Mouse (Mus musculus): ENCODE results near the gene Sptlc2.

Sptlc2 gene

DNA sequence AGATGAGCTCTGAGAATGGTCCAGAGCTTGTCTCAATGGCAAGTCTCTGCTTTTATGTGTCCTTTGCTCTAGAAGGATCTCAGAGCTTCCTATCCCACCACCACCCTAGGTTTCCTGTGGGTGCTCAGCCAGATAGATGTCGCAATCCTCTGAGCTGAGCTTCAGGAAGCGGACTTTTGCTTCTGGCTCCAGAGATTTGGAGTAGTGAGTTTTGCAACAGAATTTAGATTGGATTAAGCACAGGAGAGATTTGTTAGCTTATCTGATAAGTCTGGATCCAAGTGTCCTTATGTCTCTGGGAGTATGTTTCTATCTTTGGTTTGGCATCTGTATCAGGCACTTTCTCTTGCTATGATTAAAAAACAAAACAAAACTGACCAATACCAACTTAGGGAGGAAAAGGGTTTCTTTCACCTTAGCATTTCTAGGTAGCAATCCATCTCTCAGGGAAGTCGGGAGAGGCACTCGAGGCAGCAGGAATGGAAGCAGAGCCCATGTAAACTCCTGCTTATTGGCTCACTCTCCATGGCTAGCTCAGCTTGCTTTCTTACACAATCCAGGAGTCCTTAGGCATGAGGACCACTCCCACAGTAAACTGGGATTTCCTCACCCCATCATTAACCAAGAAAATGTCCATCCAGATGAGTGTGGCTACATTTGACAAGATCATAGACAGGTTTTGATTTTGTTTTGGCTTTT lies 5.4 kb upstream of the Sptlc2 start:
- no peak for DNase-seq

DNA sequence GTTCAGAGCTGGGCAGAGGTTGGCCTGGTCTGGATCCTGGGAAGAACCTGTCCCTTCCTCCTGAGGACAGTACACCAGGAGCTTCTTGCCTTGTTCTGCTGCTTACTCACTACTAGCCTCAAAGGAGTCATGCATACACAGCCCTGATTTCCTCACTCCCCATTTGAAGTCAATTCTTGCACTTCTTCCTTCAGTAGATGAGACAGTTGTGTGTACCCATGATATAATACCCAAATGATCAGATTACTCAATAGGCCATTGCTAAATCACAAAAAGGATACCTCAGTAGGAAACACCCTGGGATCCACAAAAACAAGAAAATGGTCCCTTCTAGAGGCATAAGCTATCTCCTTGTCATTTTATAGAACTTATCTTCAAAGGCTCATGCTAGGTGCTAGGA lies 3.2 kb upstream of the Sptlc2 start:
- no peak for DNase-seq

DNA sequence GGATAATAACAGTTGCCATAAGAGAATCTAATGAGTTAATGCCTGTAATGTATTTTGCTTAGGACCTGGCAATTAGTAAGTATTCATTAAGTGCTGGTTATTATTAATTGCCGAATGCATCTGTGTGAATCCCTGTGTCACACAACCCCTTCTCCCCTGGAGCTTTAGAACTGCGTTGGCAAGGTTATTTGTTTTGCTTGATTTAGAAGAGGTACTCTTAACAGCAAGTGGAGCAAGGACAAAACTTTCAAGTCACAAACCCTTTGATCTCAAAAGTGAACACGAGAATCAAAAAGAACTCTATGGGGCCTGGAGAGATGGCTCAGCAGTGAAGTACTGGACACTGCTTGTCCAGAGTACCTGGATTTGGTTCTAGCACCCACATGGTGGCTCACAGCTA lies 1.1 kb upstream of the Sptlc2 start:
- no peak for DNase-seq

DNA sequence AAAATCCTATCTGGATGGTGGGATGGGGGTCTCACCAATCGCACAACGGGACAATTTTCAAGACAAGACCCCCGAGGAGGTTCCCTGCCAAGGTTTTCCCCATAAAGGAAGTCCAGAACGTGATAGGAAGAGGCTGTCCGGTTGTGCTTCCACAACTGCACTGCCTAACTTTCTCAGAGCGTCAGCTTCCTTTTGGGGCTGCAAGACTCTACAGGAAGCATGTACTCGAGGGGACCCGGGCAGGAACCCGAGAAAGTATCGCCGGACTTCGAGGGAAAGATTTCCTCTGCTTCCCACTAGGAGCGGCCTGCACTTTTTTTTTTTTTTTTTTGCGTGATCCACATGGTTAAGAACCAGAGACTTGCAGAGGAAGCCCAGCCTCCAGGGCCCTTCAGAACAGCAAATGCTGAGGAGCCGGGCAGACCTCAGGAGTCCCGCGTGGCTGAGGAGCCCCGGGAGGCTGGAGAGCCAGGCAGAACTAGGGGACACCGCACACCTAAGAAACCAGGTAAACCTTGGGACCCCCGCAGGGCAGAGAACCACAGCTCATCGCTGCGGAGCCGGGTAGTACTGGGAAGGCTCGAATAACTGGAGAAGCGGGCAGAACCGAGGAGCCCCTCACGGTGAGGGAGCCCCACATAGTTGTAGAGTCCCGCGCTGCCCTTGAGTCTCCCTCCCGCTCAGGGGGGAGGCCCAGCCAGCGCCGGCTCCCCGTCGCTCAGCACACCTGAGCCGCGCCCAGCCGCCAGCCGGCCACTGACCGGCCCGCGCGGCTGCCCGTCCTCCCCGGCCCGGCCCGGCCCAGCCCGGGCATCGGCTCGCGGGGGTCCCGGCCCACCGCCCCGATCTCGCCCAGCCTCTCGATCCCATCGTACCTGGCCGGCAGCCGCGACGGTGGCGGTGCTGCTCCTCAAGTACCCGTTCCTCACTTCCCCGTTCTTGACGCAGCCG lies 709 bp downstream of the Sptlc2 start:
- peak; percentile 35 to 50 for DNase-seq

DNA sequence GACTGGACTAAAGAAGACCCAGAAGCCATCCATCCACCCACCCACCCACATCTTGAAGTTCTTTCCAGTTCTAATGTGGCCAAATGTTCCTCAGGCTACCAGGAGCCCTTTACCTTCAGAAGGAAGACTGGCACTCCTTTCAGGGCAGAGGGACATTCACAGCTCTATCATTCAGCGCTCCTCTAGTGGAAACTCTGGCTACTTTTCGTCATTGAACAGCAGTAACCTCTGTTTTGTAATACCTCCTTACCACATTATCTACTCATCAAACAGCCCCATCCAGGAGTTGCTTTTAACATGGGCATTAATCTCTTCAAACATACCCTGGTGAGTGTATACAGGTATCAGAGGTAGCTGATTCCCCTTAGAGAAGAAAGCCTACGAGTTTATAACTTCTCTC lies 3.1 kb downstream of the Sptlc2 start:
- DNase-seq, result no peak

DNA sequence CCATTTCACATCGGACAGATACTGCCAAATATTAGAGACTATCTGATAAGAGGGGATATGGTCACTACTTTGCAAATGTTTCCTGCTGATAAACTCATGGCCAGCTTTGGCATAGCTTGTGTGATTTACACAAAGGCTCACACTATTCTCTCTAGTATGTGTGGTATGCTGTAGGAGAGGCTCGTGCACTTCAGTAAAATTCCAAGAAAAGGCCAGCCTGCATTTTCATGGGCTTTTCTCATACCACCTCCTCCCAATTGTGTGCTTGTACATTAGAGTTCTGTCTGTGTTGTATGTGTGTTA lies 6.8 kb downstream of the Sptlc2 start:
- no peak for DNase-seq

DNA sequence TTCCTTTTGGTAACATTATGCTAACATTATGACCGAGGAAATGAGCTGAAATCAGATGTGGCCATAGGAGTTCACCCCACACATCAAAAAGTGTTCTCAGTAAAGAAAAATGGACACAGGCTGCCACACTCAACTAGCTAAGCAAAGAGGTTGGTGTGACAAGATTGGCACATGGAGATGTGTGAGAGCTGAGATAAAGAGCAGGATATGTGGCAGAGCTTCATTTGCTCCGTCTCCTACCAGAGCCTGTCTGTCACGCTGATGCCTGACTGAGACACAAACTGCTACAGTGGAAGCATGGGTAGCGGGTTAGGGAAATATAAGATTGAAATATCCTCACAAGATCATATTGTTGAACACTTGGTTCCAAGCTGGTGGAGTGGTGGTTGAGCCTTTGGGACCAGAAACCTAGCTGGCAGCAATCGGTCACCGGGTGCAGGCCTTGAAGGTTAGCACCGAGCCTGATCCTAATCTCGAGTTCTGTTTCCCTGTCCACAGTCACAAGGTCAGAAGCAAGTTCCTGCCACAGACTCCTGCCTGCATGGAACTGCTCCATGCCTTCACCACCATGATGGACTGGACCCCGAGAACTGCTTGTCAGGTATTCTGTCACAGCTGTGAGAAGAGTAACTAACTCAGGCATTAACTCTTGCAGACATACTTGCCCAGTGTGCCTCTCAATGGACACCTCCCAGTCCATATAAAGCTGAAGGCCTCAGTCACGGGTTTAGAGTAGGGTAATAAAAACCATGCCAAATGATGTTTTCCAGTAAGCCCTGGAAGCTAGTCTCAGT lies 7.4 kb downstream of the Sptlc2 start:
- no peak for DNase-seq

DNA sequence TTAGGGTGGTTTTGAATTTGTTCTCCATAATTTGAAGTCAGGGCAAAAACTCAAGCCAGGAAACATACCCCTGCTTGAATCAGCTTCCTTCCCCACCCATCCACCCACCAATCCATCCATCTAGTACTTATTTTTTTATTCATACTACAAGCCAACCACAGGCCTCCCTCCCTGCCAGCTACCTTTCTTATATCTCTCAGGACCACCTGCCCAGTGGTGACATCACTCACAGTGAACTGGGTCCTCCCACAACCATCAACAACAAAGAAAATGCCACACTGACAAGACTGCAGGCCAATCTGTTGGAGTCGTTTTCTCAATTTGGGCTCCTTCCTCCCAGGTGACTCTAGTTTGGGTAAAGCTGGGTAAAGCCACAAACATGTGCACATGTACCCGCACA lies 8.7 kb downstream of the Sptlc2 start:
- no peak for DNase-seq

DNA sequence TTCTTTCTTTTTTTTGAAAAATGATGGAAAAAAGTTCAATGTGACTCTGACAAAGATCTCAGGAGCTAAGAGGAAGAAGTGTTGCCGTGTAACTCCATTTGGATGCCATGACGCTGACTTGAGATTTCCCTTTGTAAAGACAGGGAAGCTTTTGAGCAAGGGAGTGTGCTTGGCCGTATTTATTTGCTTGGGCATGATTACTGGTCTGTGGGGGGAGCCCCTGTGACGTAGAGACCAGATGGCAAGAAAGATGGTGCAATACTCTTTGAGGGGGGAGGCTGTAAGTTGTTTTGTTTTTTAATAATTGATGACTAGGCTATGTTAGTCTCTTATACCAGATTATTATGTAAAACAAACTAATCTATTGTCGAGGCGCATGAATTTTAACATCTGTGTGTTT lies 14.0 kb downstream of the Sptlc2 start:
- DNase-seq, result no peak

DNA sequence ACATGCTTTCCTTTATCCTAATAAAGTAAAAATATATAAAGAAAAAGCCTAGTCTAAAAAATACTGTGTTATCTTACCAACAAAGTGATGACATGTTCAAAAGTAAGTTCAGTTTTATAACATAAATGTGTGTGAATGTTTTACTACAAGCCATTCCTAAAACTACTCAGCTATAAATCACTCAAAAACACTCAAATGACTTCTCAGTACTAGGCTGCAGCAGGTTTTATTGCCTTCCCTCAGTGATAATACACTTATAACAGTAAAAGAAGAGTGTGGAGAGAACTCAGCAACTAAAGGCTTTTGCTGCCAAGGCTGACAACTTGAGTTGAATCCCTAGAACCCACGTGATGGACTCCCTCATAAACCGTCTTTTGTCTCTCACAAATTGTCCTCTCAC lies 18.8 kb downstream of the Sptlc2 start:
- DNase-seq, result no peak

DNA sequence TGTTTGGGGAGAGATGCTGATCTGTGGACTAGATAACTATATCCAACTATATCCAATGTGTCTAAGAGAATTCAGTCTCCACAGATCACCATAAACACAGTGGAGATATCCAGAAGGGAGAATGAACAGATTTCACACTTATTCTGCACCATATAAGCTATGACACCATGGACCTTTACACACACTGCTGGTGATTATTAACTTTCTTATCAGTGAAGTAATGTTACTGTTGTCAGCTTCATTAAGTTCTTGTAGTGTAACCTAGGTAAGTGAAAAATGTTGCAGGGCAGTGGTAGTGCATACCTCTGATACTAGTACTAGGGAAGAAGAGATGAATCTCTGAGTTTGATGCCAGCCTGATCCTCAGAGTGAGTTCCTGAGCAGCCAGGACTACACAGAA lies 20.1 kb downstream of the Sptlc2 start:
- no peak for DNase-seq

DNA sequence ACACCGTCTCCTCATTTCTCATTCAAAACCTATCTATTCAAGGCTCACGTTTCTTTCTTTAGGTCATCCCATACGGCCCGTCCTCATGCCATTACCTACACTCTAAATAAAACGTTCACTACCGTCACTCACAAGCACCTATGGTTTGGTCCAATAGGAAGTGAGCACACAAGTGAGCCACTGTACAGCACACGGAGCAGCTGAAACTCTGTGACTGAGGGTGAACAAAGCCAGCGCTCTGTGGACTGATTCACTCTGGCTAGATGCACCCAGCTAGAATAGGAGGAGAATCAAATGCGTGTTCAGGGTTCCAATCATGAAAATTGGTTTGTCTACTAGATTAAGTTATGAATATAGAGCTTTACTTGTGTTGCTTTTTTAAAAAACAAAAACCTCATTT lies 22.5 kb downstream of the Sptlc2 start:
- DNase-seq, result no peak

DNA sequence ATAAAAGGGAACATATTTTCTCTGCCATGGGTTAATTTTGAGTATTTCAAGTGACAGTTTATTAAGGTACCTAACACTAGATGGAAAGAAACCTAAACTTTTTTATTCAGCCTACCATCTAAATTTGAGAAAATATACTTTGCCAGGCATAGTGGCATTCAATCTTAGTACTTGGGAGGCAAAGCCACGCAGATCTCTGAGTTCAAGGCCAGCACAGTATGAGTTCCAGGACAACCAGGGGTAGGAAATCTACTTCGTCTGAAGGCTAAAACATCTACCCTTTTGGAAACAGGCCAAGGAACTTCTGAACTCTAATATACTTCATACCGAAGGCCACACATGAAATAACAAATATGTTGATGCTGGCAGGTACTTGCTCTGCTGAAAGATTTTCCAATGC lies 26.0 kb downstream of the Sptlc2 start:
- DNase-seq, result no peak

DNA sequence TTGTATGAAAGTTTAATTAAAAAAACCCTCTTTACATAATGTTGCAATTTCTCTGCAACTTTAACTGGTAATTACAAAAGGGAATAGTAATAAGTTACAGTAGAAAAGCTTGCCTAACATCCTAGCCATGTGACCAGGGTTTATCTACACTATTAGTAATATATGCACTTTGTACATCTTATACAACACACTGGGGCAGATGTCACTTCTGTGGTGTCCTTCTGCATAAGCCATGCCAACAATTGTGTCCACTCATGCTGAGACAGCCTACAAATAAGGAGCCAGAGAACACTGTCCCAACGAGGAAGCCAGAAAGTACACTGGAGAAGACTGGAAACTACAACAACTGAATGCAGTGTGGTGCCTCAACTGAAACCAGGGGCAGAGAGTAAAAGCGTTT lies 40.1 kb downstream of the Sptlc2 start:
- DNase-seq, result no peak

DNA sequence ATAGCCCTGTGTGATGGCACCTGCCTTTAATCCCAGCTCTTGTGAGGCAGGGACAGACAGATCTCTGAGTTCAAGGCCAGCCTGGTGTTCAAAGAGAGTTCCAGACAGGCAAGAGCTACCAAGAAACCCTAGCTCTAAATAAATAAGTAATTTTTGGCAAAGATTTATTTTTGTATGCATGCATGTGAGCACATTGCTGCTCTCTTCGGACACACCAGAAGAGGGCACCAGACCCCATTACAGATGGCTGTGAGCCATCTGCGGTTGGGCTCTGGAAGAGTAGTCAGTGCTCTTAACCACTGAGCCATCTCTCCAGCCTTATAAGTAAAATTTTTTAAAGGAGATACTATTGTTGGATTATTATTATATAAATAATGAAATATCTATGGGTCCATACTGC lies 40.6 kb downstream of the Sptlc2 start:
- no peak for DNase-seq

DNA sequence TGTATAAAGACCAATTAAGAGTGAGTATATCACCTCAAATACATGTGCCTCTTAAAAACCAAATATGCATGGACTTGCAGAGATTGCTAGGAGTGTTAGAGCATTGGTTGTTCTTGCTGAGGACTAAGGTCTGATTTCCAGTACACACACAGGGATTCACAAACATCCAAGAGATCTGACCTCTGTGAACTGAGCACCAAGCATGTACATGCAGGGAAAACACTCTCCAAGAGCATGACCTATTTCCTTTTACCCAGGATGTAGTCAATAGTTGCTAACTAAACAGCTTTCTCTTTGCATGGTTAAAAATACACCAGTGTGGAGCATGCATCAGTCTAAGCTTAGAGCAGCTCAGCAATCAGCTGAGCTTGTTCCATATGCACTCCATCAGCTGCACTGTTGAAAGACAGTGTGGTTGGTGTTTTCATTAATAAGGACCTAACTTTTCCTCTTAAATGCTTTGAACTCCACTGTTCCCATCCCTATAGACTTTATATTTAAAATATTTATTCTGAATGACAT lies 45.0 kb downstream of the Sptlc2 start:
- no peak for DNase-seq

DNA sequence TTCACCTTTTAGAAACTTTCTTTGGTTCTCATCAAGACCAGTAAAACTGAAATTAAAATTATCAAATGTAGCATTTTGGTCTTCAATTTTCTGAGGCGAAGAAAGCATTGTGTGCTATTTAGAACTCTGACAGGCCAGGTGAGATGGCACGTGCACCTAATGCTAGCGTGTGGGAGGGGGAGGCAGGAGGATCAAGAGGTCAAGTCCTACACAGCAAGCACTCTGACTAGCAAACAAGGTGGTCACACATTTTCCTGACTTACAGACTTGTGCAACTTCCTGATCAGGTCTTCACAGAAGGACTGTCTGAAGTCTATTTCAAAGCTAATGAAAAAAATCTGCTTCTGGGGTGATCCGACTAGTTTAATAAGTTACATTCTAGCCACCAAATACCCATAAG lies 50.1 kb downstream of the Sptlc2 start:
- no peak for DNase-seq

DNA sequence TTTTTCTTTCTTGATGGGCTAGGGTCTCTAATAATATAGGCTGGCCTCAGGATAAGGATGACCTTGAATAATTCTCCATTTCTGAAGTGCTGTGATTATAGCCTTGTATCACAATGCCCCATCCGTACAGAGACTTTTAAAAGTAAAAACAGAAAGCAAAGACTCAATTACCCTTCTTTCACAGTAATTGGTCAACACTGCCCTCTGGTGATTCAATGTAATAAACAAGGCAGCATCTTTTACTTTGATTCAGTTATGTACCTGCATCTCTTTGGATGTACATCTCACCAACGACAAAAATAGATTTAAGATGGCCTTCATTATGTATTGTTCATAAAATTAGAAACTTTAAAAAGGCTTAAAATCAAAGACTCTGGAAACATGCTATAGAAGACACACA lies 53.3 kb downstream of the Sptlc2 start:
- DNase-seq, result no peak

DNA sequence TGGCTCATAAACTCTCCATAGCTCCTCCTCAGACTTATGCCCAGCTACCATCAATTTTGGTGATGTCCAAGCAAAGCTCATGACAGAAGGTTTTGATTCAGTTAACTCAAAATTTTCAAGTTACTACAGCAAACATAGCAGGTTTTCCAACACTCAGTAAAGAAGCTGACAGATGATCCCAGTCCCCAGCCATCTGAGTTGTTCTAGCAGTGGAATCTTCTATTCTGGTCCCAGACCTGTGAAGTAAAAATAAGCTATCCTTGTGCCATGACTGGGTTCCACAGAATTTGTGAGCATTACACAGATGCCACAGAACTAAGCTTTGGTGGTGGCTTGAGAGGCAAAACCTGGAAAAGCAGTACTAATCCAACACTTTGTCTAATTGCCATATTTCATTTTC lies 54.4 kb downstream of the Sptlc2 start:
- no peak for DNase-seq

DNA sequence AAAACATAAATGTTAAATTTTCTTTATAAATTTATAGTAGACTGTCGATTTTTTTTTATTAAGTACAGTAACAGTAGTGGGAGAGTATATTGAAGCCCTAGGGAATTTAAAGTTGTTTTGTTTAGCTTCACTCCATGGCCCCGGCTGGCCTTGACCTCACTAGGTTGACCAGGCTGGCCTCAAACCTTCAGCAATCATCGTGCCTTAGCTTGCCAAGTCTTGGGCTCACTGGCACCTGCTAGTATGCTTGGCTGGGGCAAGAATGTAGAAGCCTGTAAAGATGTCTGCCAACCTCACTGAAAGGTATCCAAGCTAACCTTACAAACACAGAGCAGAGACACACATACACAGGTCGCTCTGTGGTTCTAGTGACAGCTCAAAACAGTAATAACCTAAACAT lies 55.6 kb downstream of the Sptlc2 start:
- DNase-seq, result peak; percentile 13 to 19

DNA sequence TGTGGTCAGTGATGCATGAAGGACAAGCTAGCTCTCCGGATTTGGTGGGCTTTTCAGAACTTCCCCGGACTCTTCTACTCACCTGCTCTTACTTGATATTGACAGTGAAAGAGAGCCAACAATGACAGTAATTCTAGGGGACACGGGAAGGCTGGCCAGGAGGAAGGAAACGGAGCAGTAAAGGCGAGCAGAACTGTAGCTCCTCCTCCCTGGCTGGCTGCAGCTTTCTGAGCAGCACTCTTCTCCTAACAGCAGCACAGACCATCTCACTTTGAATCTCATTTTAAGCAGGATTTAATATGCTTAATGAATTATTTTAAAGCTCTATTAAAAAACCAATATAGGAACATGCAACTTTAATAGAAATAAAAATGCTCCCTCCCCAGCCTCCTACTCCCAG lies 56.2 kb downstream of the Sptlc2 start:
- no peak for DNase-seq

DNA sequence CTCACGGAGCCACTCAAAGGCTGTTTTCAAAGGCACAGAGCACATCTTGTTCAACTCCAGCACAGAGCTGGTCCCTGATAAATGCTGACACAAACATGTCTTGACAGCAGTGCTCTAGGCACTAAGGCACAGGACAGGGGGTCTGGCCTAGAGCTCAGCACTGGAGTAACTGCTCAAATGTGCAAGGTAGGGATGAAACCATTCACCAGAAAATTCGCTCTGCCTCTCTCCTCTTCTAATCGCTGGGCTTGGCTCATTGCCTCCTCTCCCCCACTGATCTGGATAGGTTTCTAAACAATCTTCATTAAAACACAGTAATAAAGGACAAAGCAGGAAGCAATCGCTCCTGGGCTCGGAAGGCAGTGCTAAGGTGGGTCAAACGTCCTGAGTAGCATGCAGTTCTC lies 57.1 kb downstream of the Sptlc2 start:
- DNase-seq, result peak in 1 of 2 experiments; percentile 6

DNA sequence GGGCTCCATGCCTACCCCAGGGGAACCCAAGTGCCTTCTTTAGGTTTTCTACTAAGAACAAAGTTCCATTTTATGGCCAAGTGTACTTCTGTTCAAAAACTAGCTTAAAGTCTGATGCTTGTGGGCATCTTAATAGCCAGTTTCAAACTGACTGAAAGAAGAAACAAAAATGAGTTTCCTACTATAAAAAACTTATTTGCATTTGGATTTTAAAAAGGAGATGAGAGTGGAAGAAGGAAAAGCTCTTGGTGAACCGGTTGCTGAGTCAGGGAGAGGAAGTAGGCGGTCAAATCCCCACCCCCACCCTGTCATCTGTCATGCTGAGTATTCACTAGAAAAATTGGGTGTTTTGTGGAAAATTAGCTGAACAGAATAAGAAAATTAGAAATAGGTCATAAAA lies 57.9 kb downstream of the Sptlc2 start:
- no peak for DNase-seq

DNA sequence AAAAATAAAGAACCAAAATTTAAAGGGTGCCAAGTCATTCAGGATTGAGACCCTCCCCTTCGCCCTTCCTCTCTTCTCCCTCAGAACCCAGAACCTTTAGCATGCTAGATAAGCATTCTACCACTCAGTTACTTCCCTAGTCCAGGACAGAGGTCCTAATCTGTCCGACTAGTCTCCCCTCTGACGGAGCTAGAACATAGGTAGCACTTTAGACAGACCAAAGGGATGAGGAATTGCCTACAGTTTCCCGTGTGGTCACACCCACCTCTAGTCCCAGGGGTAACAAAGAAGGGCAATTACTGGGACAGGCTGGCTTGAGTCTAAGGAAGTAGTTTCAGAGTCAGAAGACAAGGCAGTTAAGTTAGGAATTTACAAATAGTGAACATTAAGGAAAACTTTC lies 60.1 kb downstream of the Sptlc2 start:
- no peak for DNase-seq

All from cerebellum, postnatal 36 days (tissue).